Mouse (Mus musculus): ENCODE measurements at regions not wholly inside any gene's neighbourhood (a gene's known extent, or its start where the extent isn't known, plus 50 kb on each side); places are given as distances from the start of the nearest gene placed in this dataset.

DNA sequence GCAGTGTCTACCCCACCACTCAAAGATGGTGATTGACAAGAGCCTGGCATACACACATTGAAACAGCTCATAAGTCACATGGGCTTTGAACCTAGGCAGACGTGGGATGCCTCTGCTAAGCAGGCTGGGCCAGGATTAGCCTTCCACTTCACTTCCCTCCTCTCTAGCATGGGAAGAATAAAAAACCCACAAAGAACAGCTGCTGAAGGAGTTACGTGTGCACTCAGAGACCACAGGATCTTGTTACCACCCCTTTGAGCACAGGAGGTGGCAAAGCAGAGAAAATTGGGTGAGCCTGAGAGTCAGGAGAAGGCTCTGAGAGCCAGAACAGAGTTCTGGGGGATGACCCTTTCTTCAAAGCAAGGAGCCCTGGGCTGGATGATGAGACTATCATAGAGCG is 89.6 kb upstream of the Irs2 start:
- CTCF ChIA-PET = interaction anchor here (0.7 to 1.4 kb wide), 2 partner anchors 41 to 88 kb away, joined by 3 to 5 read pairs; no protein-coding TSS in a partner anchor

DNA sequence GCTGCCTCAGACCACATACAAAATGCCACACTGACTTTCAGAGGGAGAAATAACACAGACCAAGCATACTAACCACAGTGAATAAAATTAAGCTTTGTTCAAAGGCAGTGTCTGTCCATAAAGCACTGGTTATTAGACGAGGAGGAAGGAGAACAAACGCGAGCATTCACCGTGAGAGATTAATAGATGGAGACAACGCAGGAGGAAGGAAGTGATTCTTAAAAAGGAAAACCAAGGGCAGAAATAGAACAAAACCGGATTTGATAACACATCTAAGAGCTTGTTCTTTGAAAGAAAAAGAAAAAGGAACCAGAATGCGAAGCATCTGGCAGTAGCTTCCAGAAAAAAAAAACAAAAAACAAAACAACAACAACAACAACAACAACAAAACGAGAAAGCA is 86.3 kb upstream of the Irs2 start:
- CTCF ChIA-PET = interaction anchor here (0.6 kb wide), 3 partner anchors 41 to 465 kb away, joined by 3 to 8 read pairs (median 5); no protein-coding TSS in a partner anchor

DNA sequence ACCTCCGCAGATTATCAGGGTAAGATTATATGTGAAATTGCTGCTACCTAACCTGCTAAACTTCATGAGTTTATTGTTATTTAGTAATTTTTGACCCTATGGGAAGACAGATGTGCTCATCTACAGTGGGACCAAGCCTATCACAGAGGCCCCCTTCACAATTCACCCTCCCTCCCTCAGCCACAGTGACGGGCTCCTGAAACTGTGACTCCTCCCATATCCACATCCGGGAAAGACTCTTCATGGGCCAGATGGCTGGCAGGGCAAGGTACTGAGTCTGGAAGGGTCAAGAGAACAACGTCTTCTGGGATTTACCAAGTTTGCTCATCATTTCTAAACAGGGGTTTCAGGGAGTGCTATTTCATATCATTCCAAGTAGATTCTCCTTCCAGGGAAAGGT is 84.1 kb upstream of the Irs2 start:
- CTCF ChIA-PET = no interaction called here

DNA sequence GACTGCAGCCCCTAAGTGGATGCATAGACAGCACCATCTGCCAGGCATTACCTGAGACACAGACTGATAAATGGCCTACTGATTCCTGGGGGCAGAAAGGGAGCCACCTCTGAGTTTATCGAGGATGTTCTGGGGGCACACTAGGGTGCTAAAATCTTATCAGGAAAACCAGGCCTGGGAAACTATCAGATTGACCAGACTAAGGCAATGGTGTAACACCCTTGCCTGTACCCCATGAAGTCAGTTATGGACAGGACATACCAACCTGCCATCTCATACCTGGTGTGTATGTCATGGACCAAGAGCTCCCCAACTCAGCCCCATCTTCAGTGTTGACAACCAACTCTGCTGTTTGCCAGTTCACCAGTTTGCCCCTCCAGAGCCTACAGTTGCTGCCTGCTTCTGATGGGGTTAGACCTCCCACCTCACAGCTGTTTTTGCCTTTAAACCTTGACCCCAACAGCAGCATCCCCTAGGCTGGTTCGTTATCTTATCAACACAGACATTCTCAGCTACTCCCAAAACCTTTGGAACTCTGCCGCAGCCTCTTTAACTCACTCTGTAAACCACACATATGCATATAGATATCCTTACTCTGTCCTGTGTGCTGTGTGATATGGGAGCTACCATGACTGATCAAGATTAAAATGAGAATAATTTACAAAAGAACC is 83.6 kb upstream of the Irs2 start:
- CTCF ChIA-PET = no interaction called here

DNA sequence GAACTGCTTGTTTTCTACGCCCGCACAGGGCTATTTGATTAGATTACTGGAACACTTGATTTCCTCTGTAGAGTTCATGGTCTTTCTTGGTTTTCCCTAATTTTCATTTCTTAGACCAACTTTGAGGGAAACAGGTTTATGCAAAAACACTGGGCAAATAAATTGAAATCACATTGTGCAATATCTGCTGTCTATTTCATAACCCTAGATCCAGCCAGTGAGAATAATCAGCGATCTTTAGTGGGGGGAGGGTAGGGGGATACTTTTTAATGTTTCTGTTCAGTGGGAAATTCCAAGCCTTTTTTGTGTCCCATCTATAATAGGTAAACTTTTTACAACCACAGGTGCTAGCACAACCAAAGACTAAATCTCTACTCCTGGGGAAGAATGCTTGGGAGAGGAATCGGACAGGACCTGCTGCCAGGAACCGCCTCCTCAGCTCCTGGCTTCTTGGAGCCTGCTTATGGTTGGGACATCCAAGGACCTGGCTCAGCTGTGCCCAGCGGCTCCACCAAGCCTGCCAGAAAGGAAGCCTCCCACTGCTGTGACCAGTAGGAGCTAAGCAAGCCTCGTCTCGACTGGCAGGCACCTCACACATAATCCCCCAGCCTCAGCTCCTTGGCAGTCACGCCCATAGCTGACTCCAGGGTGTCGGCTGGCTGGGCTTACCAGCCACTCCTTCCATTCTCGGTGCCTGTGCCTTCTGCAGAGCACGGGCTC is 80.8 kb upstream of the Irs2 start:
- CTCF ChIA-PET = no interaction called here

DNA sequence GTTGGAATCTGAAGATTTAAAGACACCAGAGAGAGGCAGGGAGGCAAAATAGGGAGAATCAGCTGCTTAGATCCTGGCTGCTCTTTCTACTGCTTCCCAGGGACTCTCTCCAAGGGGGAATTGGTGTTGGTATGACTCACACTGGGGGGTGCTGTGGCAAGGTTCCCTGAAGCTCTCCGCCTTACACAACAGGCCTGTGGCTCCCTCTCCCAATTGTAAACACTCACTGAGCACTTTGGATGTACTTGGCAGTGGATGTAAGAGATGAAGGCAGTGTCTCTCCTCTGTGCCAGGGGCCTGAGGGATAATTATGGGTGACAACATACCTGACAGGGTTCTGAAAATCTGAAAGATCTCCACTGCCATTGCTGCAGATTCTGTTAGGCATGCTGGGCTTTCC is 77.0 kb upstream of the Irs2 start:
- CTCF ChIA-PET = no interaction called here

DNA sequence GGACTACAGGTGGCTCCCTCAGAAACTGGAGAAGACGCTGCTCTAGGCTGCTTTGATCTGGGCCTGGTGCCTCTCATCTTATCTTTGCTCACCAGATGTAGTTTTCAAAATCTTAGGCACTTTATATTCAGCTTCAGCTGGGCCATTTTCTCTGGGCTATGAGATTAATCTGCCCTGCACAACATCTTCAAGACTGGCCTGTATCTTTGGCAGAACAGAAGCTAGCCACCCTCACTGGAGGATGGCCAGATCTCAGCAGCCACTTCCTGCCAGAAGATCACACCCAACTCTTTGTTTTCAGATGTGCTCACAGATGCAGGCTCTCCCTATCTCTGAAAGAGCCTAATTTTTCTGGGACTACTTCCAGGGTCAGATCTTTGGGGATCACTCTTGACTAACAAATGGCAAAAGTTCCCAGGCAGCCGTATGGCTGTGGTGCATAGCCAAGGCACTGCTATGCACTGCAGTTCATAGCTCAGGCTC is 75.8 kb upstream of the Irs2 start:
- CTCF ChIA-PET = no interaction called here

DNA sequence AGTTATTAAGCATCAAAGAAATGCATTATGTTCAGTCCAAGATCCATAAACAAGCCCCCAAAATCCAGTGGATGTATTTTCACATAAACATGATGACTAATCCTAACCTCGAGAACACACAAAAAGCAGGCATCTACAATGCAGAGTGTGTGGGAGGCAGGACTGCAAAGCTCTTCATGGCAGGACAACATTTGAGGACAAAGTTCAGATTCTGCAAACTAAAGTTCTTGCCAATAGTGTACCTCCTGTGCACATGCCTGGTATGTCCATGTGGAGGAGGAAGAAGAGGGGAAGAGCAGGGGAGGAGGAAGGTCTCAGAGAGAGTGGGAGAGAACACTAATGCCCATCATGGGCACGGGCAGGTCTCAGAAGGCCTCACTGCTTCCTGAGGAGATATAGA is 72.6 kb upstream of the Irs2 start:
- CTCF ChIA-PET = no interaction called here

DNA sequence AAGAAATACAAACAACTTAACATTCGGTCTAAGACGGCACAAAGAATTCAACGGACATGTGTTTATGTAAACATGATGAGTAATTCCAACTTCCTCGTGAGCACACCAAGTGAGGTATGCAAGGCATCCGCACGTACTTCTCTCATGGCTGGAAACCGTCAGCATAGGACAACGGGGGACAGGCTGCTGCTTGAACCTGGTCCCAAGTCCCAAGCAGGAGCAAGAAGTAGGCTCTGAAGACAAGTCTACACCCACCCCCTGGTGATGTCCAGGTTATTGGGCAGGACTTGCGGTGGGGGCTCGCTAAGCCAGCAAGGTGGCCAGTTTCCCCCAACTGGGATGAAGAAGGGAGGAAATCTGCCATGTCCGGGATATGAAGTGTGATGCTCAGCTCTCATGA is 71.5 kb upstream of the Irs2 start:
- CTCF ChIA-PET = no interaction called here

DNA sequence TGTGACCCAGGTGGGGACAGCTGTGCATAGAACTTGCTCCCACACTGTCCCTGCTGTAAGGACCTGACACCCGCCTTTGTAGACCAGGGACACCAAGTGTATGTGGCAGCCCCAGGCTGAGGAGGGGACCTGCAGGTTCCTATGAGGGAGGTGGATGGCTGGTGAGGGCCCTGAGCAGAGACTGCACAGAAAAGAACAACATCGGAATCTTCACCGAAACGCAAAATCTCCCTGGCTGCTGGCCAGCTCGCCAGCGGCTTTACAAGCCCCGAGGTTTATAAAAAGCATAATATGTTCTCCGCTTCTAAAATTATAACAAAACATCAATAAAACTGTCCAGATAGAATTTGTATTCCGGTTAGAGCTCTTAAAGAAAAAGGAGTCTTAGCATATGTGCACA is 68.9 kb upstream of the Irs2 start:
- CTCF ChIA-PET = no interaction called here

DNA sequence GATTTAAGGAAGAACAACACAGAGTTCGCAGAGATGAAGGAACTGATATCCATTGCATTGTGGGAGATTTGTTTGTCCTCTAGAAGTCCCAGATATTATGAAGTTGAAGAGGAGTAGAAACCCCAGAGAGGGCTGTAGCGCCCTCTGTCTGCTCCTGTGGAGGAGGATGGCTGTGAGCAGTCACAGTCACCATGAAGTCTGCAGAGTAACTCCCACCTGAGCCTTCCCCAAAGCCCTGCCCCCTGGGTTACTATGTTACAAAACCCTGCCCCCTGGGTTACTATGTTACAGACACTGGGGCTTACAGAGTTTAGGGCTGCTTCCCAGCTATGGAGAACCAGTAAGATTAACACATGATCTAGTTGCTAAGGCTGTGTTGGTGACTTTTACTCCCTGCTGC is 62.9 kb upstream of the Irs2 start:
- CTCF ChIA-PET = no interaction called here

DNA sequence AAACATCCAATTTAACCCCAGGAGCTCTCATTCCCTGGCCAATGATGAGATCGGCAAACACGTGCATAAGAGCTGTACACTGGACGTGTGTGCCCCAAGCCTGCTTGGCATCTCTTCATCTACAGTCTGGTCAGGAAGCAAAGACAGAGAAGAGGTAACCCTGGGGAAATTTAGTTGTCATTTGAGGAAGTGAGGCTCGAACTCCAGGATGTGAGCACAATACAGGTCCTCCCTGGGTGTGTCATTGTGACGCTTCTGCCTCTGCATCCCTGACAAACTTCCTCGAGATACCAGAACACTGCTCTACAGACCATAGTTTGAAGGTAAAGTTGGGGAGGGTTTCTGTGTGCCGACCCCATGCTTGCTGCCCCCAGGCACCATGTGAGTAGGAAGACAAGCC is 59.2 kb upstream of the Irs2 start:
- CTCF ChIA-PET = no interaction called here

DNA sequence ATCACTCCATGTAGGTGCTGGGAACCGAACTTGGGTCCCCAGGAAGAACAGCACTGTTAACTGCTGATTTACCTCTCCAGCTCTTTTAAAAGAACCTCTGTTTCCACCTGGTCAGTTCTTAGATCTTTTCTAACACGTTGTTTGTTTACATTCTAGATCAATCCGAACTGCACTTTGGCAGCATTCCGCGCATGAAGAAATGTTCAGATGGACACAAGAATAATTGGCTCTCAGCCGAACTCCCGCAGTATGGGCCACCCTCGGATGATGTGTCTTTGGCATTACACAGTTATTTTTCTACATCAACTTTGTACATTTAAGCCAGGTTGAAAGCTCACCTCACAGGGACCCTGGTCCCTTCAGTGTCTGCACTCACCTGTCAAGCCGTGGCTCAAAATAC is 57.7 kb upstream of the Irs2 start:
- CTCF ChIA-PET = no interaction called here

DNA sequence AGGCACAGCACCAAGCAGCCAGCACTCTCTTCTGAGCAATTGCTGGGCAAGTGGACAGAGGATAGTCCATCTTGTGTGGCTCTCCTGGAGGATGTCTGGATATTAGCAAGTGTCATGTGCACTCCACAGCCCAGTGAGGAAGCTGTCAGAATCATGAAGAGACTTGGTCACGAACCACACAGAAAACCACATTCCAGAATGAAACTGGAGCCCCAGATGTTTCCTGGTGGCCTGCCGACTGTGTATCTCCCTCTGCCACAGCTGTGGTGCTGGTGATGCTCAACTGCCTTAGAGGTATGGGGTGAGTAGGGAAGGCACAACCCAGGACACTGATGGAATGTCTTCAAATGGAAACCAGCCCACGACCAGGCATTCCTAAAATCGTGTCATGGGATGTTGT is 57.0 kb upstream of the Irs2 start:
- CTCF ChIA-PET = no interaction called here

DNA sequence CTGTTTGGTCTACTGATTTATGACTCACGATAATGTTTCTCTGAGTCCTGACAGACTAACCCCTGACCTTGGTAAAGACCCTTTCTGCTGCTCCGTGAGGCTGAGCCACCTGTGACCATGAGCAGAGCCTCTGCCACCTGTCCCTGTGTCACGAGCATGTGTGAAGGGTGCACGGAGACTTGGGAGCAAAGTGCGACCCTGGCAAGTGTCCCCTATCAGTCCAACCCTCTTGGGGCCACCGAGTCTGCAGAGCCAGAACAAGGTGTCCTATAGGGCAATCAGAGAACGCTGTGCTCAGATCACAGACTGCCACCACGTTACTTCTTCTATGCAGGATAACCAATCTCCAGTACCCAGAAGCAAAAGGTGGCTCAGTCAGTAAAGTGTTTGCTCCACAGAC is 54.8 kb upstream of the Irs2 start:
- CTCF ChIA-PET = no interaction called here

DNA sequence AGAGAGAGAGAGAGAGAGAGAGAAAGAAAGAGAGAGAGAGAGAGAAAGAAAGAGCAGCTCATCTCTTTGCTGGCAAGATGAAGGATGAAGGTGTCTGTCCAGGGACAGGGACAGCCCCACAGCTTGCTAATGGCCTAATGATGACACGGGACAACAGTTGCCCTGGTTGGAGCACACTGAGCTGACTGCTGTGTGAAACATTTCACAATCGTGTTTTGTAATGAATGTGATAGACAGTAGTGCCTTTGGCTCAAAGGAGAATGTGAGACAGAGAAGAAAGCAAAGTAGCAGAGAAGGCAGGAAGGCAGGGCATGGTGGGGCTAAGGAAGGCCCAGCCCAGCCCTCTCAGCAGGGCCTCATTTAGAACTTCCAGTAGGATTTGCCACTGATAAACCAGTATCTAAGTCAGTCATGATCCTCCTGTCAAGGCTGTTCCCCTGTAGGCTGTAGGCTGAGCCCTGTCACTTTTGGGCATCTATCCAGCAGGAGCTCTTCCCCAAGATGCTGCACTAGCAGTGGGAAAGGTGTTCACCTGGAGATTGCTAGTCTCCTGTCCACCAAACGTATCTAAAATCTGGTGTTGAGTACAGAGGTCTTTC is 54.2 kb upstream of the Irs2 start:
- CTCF ChIA-PET = no interaction called here

DNA sequence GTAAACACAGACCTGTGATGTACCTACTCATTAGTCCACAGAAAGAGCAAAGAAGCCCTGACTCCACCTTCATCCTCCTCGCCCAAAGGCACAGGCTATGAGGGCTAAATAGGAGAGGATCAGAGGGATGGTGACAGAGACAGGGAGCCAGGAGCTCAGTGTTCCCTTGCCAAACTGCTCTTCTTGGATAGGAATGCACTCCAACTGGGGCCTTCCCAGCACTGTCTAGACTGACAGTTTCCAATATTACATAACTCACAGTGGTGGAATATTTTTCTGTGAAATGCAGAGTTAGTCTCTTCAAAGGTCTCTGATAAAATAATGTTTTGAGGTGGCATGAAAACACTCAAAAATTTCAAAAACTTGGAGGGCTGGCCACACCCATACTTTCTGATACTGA is 53.5 kb upstream of the Irs2 start:
- CTCF ChIA-PET = no interaction called here

DNA sequence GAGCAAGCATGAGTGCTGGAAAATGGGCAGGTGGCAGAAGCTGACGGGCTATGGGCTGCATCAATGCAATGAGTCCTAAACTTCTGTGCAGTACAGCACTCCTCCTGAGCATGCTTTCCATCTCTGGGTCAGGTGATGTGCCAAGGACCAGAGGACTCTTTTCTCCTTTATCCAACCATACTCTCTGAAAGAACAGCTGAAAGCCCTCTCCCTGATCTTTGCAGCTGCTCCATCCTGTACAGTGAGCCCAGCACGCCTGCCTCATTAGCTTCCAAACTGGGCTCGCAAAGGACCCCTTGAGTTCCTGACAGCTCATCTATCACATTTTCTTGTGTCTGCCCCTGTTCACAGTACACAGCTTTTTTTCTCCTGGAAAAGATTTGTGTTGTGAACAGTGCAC is 52.3 kb upstream of the Irs2 start:
- CTCF ChIA-PET = no interaction called here

DNA sequence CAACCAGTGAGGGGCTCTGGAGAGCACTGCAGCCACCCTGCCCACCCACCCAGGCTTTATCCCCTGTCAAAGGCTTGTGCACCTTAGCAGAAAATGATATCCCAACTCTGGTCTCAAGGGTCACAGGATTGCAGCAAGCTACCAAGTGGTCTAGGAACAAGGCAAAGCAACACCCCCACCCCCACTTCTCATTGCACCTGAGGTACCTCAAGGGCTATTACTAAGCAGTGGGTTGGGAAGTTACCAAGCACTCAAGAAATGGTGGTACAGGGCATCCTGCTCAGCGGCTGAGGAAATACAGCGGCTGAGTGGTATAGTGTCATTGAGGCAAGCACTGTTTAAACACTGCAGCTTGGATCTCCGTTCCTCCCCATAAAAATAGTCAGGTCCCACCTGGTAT is 50.1 kb upstream of the Irs2 start:
- CTCF ChIA-PET = no interaction called here

All from spleen, embryonic (tissue).